Mouse (Mus musculus): Measurements from ENCODE around the gene Gm17334. TPM values are rescaled to one million over a fixed set of nuclear protein-coding genes. Genes with fewer than 3 reads are reported as not detected.
A peak's percentile ranks its signal among the peaks of the same experiment; 100 is the strongest.

Gene Gm17334
- total RNA-seq, 2 experiments from 2014 or later = 0.31 TPM; not detected in 1

- intact Hi-C loops (cut with DNase I) = loop anchor here (5.0 kb wide), 1 partner anchor 38 kb away; no protein-coding TSS in a partner anchor
- DNase-seq (ENCODE audit: low spot score) = no peak
Observed at GRCm38 (mm10) chr11:53774659-53775255, 1.8 kb upstream of the Gm17334 start.

- intact Hi-C loops (cut with DNase I) = loop anchor here (5.0 kb wide), 1 partner anchor 38 kb away; no protein-coding TSS in a partner anchor
- DNase-seq (ENCODE audit: low spot score) = no peak
Observed at GRCm38 (mm10) chr11:53773641-53774360, 814 bp upstream of the Gm17334 start.

- DNase-seq (ENCODE audit: low spot score) = no peak
- intact Hi-C loops (cut with DNase I) = loop anchor here (5.0 kb wide), 1 partner anchor 40 kb away; no protein-coding TSS in a partner anchor
Observed at GRCm38 (mm10) chr11:53772536-53772935, 451 bp downstream of the Gm17334 start.

GRCm38 (mm10) chr11:53771001-53771744 is 1.8 kb downstream of the Gm17334 start:
- no peak for DNase-seq (ENCODE audit: low spot score)
- intact Hi-C loops (cut with DNase I) = loop anchor here (2.0 to 5.0 kb wide), 2 partner anchors 14 to 41 kb away; no protein-coding TSS in a partner anchor

- DNase-seq (ENCODE audit: low spot score) = peak; percentile 77
- intact Hi-C loops (cut with DNase I) = loop anchor here (2.0 to 5.0 kb wide), 2 partner anchors 15 to 42 kb away; no protein-coding TSS in a partner anchor
Observed at GRCm38 (mm10) chr11:53770125-53770791, 2.7 kb downstream of the Gm17334 start.

- intact Hi-C loops (cut with DNase I) = loop anchor here (2.0 to 5.0 kb wide), 2 partner anchors 15 to 43 kb away; no protein-coding TSS in a partner anchor
- DNase-seq (ENCODE audit: low spot score) = peak; percentile 96
Observed at GRCm38 (mm10) chr11:53769760-53770124, 3.2 kb downstream of the Gm17334 start, which contains the start of gene Irf1. TSS of gene Irf1 (plus strand) at chr11:53770014.

GRCm38 (mm10) chr11:53769185-53769576 is 3.8 kb downstream of the Gm17334 start:
- no peak for DNase-seq (ENCODE audit: low spot score)
- intact Hi-C loops (cut with DNase I) = no loop called here

- intact Hi-C loops (cut with DNase I) = no loop called here
- DNase-seq (ENCODE audit: low spot score) = no peak
Observed at GRCm38 (mm10) chr11:53768422-53769184, 4.4 kb downstream of the Gm17334 start.

- no peak for DNase-seq (ENCODE audit: low spot score)
- intact Hi-C loops (cut with DNase I) = loop anchor here (5.0 kb wide), 1 partner anchor 53 kb away; no protein-coding TSS in a partner anchor
Observed at GRCm38 (mm10) chr11:53764581-53764980, 8.4 kb downstream of the Gm17334 start.

GRCm38 (mm10) chr11:53763496-53764140 is 9.4 kb downstream of the Gm17334 start:
- DNase-seq (ENCODE audit: low spot score) = peak; percentile 91
- intact Hi-C loops (cut with DNase I) = loop anchor here (2.0 to 5.0 kb wide), 2 partner anchors 25 to 54 kb away; no protein-coding TSS in a partner anchor

- peak; percentile 83 for DNase-seq (ENCODE audit: low spot score)
- intact Hi-C loops (cut with DNase I) = loop anchor here (2.0 to 5.0 kb wide), 2 partner anchors 26 to 54 kb away; no protein-coding TSS in a partner anchor
Observed at GRCm38 (mm10) chr11:53762827-53763495, 10.0 kb downstream of the Gm17334 start.

GRCm38 (mm10) chr11:53762426-53762825 is 10.6 kb downstream of the Gm17334 start:
- intact Hi-C loops (cut with DNase I) = loop anchor here (2.0 to 5.0 kb wide), 2 partner anchors 26 to 55 kb away; no protein-coding TSS in a partner anchor
- DNase-seq (ENCODE audit: low spot score) = no peak

- DNase-seq (ENCODE audit: low spot score) = peak; percentile 70
- intact Hi-C loops (cut with DNase I) = loop anchor here (2.0 to 5.0 kb wide), 2 partner anchors 27 to 55 kb away; no protein-coding TSS in a partner anchor
Observed at GRCm38 (mm10) chr11:53761822-53762221, 11.2 kb downstream of the Gm17334 start.

GRCm38 (mm10) chr11:53761284-53761683 is 11.7 kb downstream of the Gm17334 start:
- DNase-seq (ENCODE audit: low spot score) = no peak
- intact Hi-C loops (cut with DNase I) = loop anchor here (5.0 kb wide), 1 partner anchor 56 kb away; no protein-coding TSS in a partner anchor

- no peak for DNase-seq (ENCODE audit: low spot score)
- intact Hi-C loops (cut with DNase I) = loop anchor here (5.0 kb wide), 1 partner anchor 58 kb away; no protein-coding TSS in a partner anchor
Observed at GRCm38 (mm10) chr11:53759545-53760406, 13.2 kb downstream of the Gm17334 start.

- intact Hi-C loops (cut with DNase I) = loop anchor here (1.0 kb wide), 1 partner anchor 90 kb away; no protein-coding TSS in a partner anchor
- DNase-seq (ENCODE audit: low spot score) = no peak
Observed at GRCm38 (mm10) chr11:53758791-53759351, 14.1 kb downstream of the Gm17334 start.

Data from heart, postnatal 25 days (tissue).